Mouse (Mus musculus): ENCODE data around the gene Efcab12.
A peak's percentile ranks its signal among the peaks of the same experiment; 100 is the strongest.

The Efcab12 gene

GRCm38 (mm10) chr6:115838745-115839144 is 533 bp upstream of the Efcab12 start:
- no peak for DNase-seq

- no peak for DNase-seq
Measured at GRCm38 (mm10) chr6:115833861-115834260, 4.4 kb downstream of the Efcab12 start.

GRCm38 (mm10) chr6:115832152-115832850 is 5.9 kb downstream of the Efcab12 start:
- no peak for DNase-seq

GRCm38 (mm10) chr6:115830779-115831601 is 7.2 kb downstream of the Efcab12 start:
- DNase-seq, result no peak

- DNase-seq, result peak; percentile 55
Measured at GRCm38 (mm10) chr6:115823850-115824464, 14.3 kb downstream of the Efcab12 start.

GRCm38 (mm10) chr6:115821216-115821993 is 16.8 kb downstream of the Efcab12 start:
- DNase-seq, result no peak

- no peak for DNase-seq
Measured at GRCm38 (mm10) chr6:115818129-115818528, 20.1 kb downstream of the Efcab12 start.

GRCm38 (mm10) chr6:115815041-115815440 is 23.2 kb downstream of the Efcab12 start:
- no peak for DNase-seq

- DNase-seq, result peak; percentile 65
Measured at GRCm38 (mm10) chr6:115814104-115814503, 24.1 kb downstream of the Efcab12 start.

GRCm38 (mm10) chr6:115811606-115812005 is 26.6 kb downstream of the Efcab12 start:
- DNase-seq, result no peak

- DNase-seq, result peak; percentile 92
Measured at GRCm38 (mm10) chr6:115808488-115809231, 29.6 kb downstream of the Efcab12 start, which contains the start of gene Rpl32. TSS of gene Rpl32 (minus strand) at chr6:115808747.

- no peak for DNase-seq
Measured at GRCm38 (mm10) chr6:115808196-115808487, 30.1 kb downstream of the Efcab12 start.

- DNase-seq, result no peak
Measured at GRCm38 (mm10) chr6:115807464-115808195, 30.6 kb downstream of the Efcab12 start.

GRCm38 (mm10) chr6:115804432-115805192 is 33.6 kb downstream of the Efcab12 start:
- no peak for DNase-seq

- DNase-seq, result peak; percentile 82
Measured at GRCm38 (mm10) chr6:115803541-115804382, 34.5 kb downstream of the Efcab12 start.

- no peak for DNase-seq
Measured at GRCm38 (mm10) chr6:115801811-115802210, 36.4 kb downstream of the Efcab12 start.

- DNase-seq, result peak; percentile 72
Measured at GRCm38 (mm10) chr6:115792691-115793215, 45.5 kb downstream of the Efcab12 start.

GRCm38 (mm10) chr6:115791842-115792686 is 46.1 kb downstream of the Efcab12 start:
- peak; percentile 67 for DNase-seq

Data from kidney, adult 18-20 months (tissue).